Mouse (Mus musculus): ENCODE measurements around the gene Snrnp35.

DNA sequence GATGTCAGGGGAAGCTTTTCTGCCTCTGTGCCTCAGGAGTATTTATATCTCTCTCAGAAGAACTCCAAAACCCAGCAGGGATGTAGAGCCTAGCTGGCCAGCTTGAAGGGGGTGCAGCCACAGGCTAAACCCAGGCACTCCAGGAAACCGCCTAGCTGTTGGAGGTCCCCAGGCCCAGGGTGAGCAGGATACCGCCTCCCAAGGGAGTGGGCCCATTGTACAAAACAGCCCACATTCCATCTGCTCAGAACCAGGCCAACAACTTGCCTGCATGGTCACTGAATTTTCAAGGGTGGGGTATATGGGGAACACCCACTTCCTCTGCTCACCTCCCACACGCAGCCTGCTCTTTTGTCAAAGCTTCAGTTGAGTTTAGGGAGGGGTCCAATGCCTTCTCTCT, 17.6 kb downstream of the Snrnp35 start:
- no peak for TF ChIP-seq CTCF (conservative IDR thresholded peaks at IDR 0.05; ENCODE audit: low read length)
- no peak for TF ChIP-seq NANOG (IDR thresholded peaks at IDR 0.05; ENCODE audit: borderline replicate concordance, low read length)

All from E14TG2a.4 (cell line).